Mouse (Mus musculus): ENCODE data around the gene Slc45a1. TPM values are rescaled to one million over a fixed set of nuclear protein-coding genes. Genes with fewer than 3 reads are reported as not detected.

The Slc45a1 gene
- 18.6 and 20.1 TPM in 2 replicates for polyA plus RNA-seq (2012; rRNA removed)

DNA sequence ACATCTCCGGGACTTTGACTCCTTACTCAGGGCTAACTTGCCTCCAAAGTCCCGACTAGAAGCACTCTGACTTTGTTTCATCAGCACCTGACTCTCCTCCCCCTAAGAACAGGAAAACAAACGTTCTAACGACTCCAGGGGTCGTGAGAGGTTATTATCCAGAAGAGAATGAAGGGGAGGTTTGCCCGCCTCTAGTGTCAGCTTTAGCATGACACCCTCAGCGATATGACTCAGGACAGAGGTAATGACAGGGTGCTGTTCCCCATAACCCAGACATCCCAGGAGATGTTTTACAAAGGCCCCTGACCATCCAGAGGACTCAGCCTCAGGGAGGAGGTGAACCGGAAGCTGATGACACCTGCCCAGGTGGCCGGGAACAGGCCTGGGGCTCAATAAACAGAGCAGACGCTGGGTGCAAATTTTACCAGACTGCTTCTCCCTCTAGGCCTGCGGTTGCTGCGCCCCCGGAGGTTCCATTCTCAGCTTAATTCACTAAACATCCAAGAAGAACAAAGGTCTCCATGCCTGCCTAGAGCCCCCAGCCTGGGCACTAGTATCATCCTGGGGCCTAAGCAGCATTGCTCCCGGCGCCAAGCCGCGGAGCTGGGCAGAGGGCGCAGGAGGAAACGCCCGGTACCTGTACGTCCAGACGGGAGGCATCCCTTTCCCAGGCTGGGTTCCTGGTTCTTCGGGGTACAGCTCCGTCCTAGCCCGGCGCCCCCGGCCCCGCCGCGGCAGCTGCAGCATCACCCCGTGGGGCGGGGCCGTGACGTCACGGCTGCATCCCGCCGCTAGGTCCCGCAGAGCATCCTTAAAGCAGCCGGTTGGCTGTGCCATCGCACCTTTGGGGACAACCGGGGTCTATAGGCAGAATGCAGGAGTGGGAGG is at the start of gene Slc45a1:
Gene Slc45a1, minus strand, starts transcription at position 785 of the 888 bp plus-strand sequence.

Other genes with a start within 250 kb of the Slc45a1 start
- 17.9 and 19.8 TPM in 2 replicates for gene Errfi1, start 201.7 kb upstream of the Slc45a1 start, polyA plus RNA-seq (2012; rRNA removed)

All from central nervous system, embryonic 14 days (tissue).